Mouse (Mus musculus) layer of hippocampus, adult 6 months (tissue): ENCODE results near the gene Tnfaip8l3. TPM values are rescaled to one million over a fixed set of nuclear protein-coding genes. Genes with fewer than 3 reads are reported as not detected.

Source experiments
- long read RNA-seq, 2 experiments: library from polyadenylated mRNA; unstranded; transcript quantifications; one replicate each; pipeline ENCODE4 v2.0.0; 2019 to 2020
- polyA plus RNA-seq: library from polyadenylated mRNA; unstranded; fragments of <200 nt; fragmentation: Nextera tagmentation; gene quantifications from 2 replicates; pipeline ENCODE4 v1.2.3, GENCODE M21; 2021

Tnfaip8l3 gene
- 10.4 and 12.4 TPM in 2 replicates for polyA plus RNA-seq
- long read RNA-seq, experiment 1, full-length matches to known transcripts: 12 of 23 reads
- long read RNA-seq, experiment 1, partial matches to known transcripts: 0 of 23 reads
- long read RNA-seq, experiment 1, other reads (novel, unspliced or antisense): 11 of 23 reads
- long read RNA-seq, experiment 2, full-length matches to known transcripts: 22 of 31 reads
- long read RNA-seq, experiment 2, partial matches to known transcripts: 0 of 31 reads
- long read RNA-seq, experiment 2, other reads (novel, unspliced or antisense): 9 of 31 reads

DNA sequence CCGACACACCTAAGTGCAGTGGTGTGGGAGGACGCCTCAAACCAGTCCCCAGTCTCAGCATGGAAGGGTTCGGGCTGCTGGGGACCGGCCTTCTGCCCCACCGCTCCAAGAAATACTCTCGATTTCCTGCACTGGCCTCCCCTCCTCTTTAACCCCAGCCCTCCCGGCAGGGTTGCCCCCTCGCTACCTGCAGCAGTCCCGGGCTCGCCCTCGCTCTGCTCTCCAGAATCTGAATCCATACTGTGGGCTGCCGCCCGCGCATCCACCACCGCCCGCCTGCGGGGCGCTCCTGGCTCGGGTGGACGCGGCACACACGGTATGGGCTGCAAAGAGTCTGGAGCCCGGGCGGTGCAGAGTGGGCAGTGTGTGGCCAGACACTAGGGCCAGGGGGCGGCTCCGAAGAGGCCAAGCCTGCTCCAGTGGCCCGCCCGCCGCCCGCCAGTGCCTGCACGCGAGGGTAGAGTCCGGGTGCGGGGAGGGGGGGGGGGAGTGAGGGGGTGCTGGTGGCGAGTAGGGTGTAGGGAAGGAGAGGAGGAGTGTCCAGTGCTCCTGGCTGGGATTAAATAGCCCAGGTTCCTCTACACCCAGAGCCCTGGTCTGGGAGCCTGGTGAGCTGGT lies at the start of gene Tnfaip8l3:
Gene Tnfaip8l3, minus strand, starts transcription at position 357 of the 618 bp plus-strand sequence.

DNA sequence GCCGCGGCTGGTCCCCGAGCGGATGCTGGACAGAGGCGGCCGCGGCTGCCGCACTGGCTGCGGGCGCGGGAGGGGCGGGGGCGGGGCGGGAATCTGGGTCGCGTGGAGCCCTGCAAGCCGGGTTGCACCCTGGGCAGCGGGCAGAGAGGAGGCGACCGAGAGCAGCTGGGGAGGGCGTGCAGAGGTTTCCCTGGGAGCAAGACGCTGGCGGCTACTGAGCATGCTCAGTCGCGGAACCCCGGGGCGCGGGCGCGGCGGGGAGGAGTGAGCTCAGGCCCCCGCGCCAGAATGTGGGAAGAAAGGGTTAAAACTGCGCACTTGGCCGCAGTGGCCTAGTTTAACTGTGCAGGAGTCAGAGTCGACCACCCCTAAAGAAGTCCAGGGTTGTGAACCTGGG lies 93.1 kb downstream of the Tnfaip8l3 start, which contains the start of gene Elmod1:
Gene Elmod1, minus strand, starts transcription at position 180 of the 397 bp plus-strand sequence.

Other genes starting within 250 kb of the Tnfaip8l3 start
- 7.0 and 8.2 TPM in 2 replicates for gene Sln, start 218.2 kb downstream of the Tnfaip8l3 start, polyA plus RNA-seq
- 50.4 and 63.4 TPM in 2 replicates for gene Elmod1, start 93.1 kb downstream of the Tnfaip8l3 start, polyA plus RNA-seq
- not detected in 2 replicates for gene Cyp19a1, start 199.7 kb upstream of the Tnfaip8l3 start, polyA plus RNA-seq
- 0.29 TPM in 2 replicates for gene Gldn, start 218.1 kb upstream of the Tnfaip8l3 start, polyA plus RNA-seq